Mouse (Mus musculus) myocyte (in vitro differentiated cells): ENCODE measurements around the gene Bcar3.

ENCODE experiments used
- POLR2A ChIP-seq: IDR thresholded peaks from one replicate; pipeline ENCODE4 v1.6.1; 2011; ENCODE audit warnings: low read depth, mild to moderate bottlenecking, control low read depth, moderate library complexity; ENCODE audit not compliant: insufficient read length
- POLR2AphosphoS2 ChIP-seq: IDR thresholded peaks from one replicate; pipeline ENCODE4 v1.6.1; 2011; ENCODE audit warnings: low read depth, control low read depth; ENCODE audit not compliant: insufficient read length

GRCm38 (mm10) chr3:122481891-122482739, 188.2 kb downstream of the Bcar3 start:
- TF ChIP-seq POLR2A: no peak
- TF ChIP-seq POLR2AphosphoS2: no peak
